Mouse (Mus musculus): ENCODE results near the gene Kdelr3. TPM values are rescaled to one million over a fixed set of nuclear protein-coding genes. Genes with fewer than 3 reads are reported as not detected.
A peak's percentile ranks its signal among the peaks of the same experiment; 100 is the strongest.

Kdelr3 gene
- polyA plus RNA-seq, 1 experiment from 2014 or later, result 41.6 TPM

GRCm38 (mm10) chr15:79473638-79474355, 42.4 kb upstream of the Kdelr3 start:
- ATAC-seq (replicated peaks; ENCODE audit: low FRiP score, low read depth), result no peak
- 57% methylated on average over 12 of the region's 12 CpGs for WGBS

DNA sequence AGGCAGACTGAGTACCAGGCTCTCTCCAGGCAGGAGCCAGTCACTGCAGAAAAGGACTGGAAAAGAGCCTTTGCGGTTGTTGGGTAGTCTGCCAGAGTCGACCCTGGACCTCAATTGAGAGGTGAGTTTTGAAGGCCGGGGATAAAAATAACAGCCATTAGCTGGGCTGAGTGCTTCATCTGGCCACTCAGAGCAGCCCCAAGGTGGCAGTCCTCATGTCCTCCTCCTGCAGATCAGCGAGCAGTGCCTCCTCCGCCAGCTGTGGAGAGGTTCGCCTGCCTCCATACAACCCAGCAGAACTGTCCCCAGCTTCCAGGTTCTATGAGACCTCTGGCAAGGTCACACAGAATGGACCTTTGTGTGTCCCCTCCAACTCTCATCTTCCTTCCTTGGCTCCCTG, 39.0 kb upstream of the Kdelr3 start:
- Histone ChIP-seq H3K36me3 (ENCODE audit: insufficient read depth, low read length) (no peaks in the 10 kb centered on the region), H3K9ac (ENCODE audit: low read depth, low read length) (no peak overlapping the region), H3K4me2 (ENCODE audit: low read length) (no peak overlapping the region), H3K27ac (no peak overlapping the region), H3K9me3 (replicated peaks; ENCODE audit: low read length) (no peaks in the 10 kb centered on the region), H3K4me3 (replicated peaks; ENCODE audit: low read depth, low read length) (no peak overlapping the region), H3K27me3 (ENCODE audit: insufficient read depth, low read length) (no peaks in the 10 kb centered on the region), H3K4me1 (replicated peaks; ENCODE audit: insufficient read depth, low read length) (no peaks in the 10 kb centered on the region)
- ATAC-seq (replicated peaks; ENCODE audit: low FRiP score, low read depth), result no peak
- no peak for DNase-seq (ENCODE audit: low spot score)
- TF ChIP-seq CTCF (IDR thresholded peaks at IDR 0.05; ENCODE audit: low read depth), result no peak
- WGBS, result 36% methylated on average over 6 of the region's 6 CpGs

More at GRCm38 (mm10) chr15:79473638-79474355, 42.4 kb upstream of the Kdelr3 start:
- Histone ChIP-seq H3K27me3 (ENCODE audit: insufficient read depth, low read length) (no peaks in the 10 kb centered on the region), H3K9ac (ENCODE audit: low read depth, low read length) (no peak overlapping the region), H3K4me2 (ENCODE audit: low read length) (no peak overlapping the region), H3K36me3 (ENCODE audit: insufficient read depth, low read length) (no peaks in the 10 kb centered on the region), H3K4me3 (replicated peaks; ENCODE audit: low read depth, low read length) (no peak overlapping the region), H3K4me1 (replicated peaks; ENCODE audit: insufficient read depth, low read length) (no peaks in the 10 kb centered on the region), H3K27ac (no peak overlapping the region), H3K9me3 (replicated peaks; ENCODE audit: low read length) (no peaks in the 10 kb centered on the region)
- TF ChIP-seq CTCF (IDR thresholded peaks at IDR 0.05; ENCODE audit: low read depth), result peak; percentile 16; the same call in 1 of the 2 replicates
- DNase-seq (ENCODE audit: low spot score), result no peak

- Histone ChIP-seq H3K4me2 (ENCODE audit: low read length) (peak overlapping the region; percentile 34; the same call in 1 of the 2 replicates), H3K36me3 (ENCODE audit: insufficient read depth, low read length) (no peaks in the 10 kb centered on the region), H3K9ac (ENCODE audit: low read depth, low read length) (no peak overlapping the region), H3K4me3 (replicated peaks; ENCODE audit: low read depth, low read length) (no peak overlapping the region), H3K9me3 (replicated peaks; ENCODE audit: low read length) (no peaks in the 10 kb centered on the region), H3K4me1 (replicated peaks; ENCODE audit: insufficient read depth, low read length) (no peaks in the 10 kb centered on the region), H3K27me3 (ENCODE audit: insufficient read depth, low read length) (no peaks in the 10 kb centered on the region), H3K27ac (no peak overlapping the region)
- TF ChIP-seq CTCF (IDR thresholded peaks at IDR 0.05; ENCODE audit: low read depth), result no peak
- DNase-seq (ENCODE audit: low spot score) (no peak), ATAC-seq (replicated peaks; ENCODE audit: low FRiP score, low read depth) (0 out of 2 replicates have a peak, but pooled peaks have one; percentile 47)
- WGBS, result 8% methylated on average over 15 of the region's 15 CpGs
Measured at GRCm38 (mm10) chr15:79481181-79481688, 35.0 kb upstream of the Kdelr3 start.

DNA sequence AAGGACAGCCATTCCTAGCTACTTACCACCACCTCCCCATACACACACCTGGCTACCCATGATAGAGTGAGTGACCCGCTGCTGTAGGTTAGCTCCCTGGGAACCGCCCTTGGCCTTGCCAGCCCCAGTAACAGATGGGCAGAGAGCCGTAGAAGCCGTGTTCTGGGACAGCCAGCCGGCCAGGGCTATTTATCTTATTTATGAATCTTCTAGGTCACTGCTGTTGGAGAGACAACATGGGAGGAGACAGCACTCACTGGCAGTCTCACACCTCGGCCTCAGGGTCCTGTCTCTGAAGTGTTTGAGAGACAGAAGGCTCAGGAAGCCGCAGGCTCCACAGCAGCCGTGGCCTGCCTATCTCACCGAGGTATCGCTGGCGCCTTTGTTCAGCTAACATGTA, 26.7 kb upstream of the Kdelr3 start:
- ATAC-seq (replicated peaks; ENCODE audit: low FRiP score, low read depth) (no peak), DNase-seq (ENCODE audit: low spot score) (no peak)
- H3K4me2 ChIP-seq (ENCODE audit: low read length), result no peak overlapping the region
- WGBS, result 44% methylated on average over 11 of the region's 11 CpGs
- no peak overlapping the region for H3K27ac ChIP-seq
- no peak for TF ChIP-seq CTCF (IDR thresholded peaks at IDR 0.05; ENCODE audit: low read depth)
- H3K4me3 ChIP-seq (replicated peaks; ENCODE audit: low read depth, low read length), result no peak overlapping the region
- no peaks in the 10 kb centered on the region for H3K9me3 ChIP-seq (replicated peaks; ENCODE audit: low read length)
- H3K27me3 ChIP-seq (ENCODE audit: insufficient read depth, low read length), result peaks cover 6% of the 10 kb centered on the region; the same call in 1 of the 2 replicates
- H3K36me3 ChIP-seq (ENCODE audit: insufficient read depth, low read length), result no peaks in the 10 kb centered on the region
- no peak overlapping the region for H3K9ac ChIP-seq (ENCODE audit: low read depth, low read length)
- no peaks in the 10 kb centered on the region for H3K4me1 ChIP-seq (replicated peaks; ENCODE audit: insufficient read depth, low read length)

GRCm38 (mm10) chr15:79493527-79493926, 22.7 kb upstream of the Kdelr3 start:
- no peaks in the 10 kb centered on the region for H3K4me1 ChIP-seq (replicated peaks; ENCODE audit: insufficient read depth, low read length)
- no peak overlapping the region for H3K27ac ChIP-seq
- no peak overlapping the region for H3K9ac ChIP-seq (ENCODE audit: low read depth, low read length)
- no peak overlapping the region for H3K4me2 ChIP-seq (ENCODE audit: low read length)
- H3K4me3 ChIP-seq (replicated peaks; ENCODE audit: low read depth, low read length), result no peak overlapping the region
- ATAC-seq (replicated peaks; ENCODE audit: low FRiP score, low read depth), result no peak; the same call in 1 of the 2 replicates
- H3K9me3 ChIP-seq (replicated peaks; ENCODE audit: low read length), result no peaks in the 10 kb centered on the region
- no peak for TF ChIP-seq CTCF (IDR thresholded peaks at IDR 0.05; ENCODE audit: low read depth)
- 24% methylated on average over 18 of the region's 18 CpGs for WGBS
- no peaks in the 10 kb centered on the region for H3K36me3 ChIP-seq (ENCODE audit: insufficient read depth, low read length)
- H3K27me3 ChIP-seq (ENCODE audit: insufficient read depth, low read length), result peaks cover 6% of the 10 kb centered on the region; the same call in 1 of the 2 replicates
- DNase-seq (ENCODE audit: low spot score), result no peak

- ATAC-seq (replicated peaks; ENCODE audit: low FRiP score, low read depth) (no peak), DNase-seq (ENCODE audit: low spot score) (no peak)
- Histone ChIP-seq H3K9me3 (replicated peaks; ENCODE audit: low read length) (no peaks in the 10 kb centered on the region), H3K4me1 (replicated peaks; ENCODE audit: insufficient read depth, low read length) (peaks cover 6% of the 10 kb centered on the region; the same call in 1 of the 2 replicates), H3K27me3 (ENCODE audit: insufficient read depth, low read length) (peaks cover 20% of the 10 kb centered on the region), H3K4me3 (replicated peaks; ENCODE audit: low read depth, low read length) (no peak overlapping the region), H3K27ac (no peak overlapping the region), H3K36me3 (ENCODE audit: insufficient read depth, low read length) (no peaks in the 10 kb centered on the region), H3K9ac (ENCODE audit: low read depth, low read length) (no peak overlapping the region), H3K4me2 (ENCODE audit: low read length) (no peak overlapping the region)
- no peak for TF ChIP-seq CTCF (IDR thresholded peaks at IDR 0.05; ENCODE audit: low read depth)
- 75% methylated on average over 17 of the region's 17 CpGs for WGBS
Measured at GRCm38 (mm10) chr15:79500110-79500509, 16.1 kb upstream of the Kdelr3 start.
